Mouse (Mus musculus) T-helper 17 cell (primary cell): ENCODE data around the gene Uck2.

Experiments
- in situ Hi-C, 2 experiments: fragments of 300-600 bp; cut with MboI, MseI; formaldehyde crosslinking; loops; 1 replicate in 1 of 2; 2 replicates in 1 of 2; pipeline ENCODE4 v1.15.1; 2025; ENCODE audit warnings: high pct_unique_total_duplicates in 2 of 2

Gene Uck2

DNA sequence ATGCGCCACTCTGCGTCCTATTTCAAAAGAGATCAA lies at the start of gene Uck2:
Uck2 (minus strand) TSS at position 1 of the 36 bp plus-strand sequence.
- in situ Hi-C loops = no loop called here

- in situ Hi-C loops = loop anchor here (5.0 to 25.0 kb wide), 3 partner anchors 109 to 1319 kb away; partner anchors contain the start of genes Pou2f1 (in 1 of the 2) and Tada1 (in 1 of the 2)
Measured at GRCm38 (mm10) chr1:167331106-167331505, 46.0 kb upstream of the Uck2 start.

GRCm38 (mm10) chr1:167328776-167329175 lies 43.7 kb upstream of the Uck2 start:
- in situ Hi-C loops = loop anchor here in 1 of 2 experiments (25.0 kb wide), 2 partner anchors 941 to 1316 kb away; partner anchors contain the start of genes Pou2f1 and Tada1

GRCm38 (mm10) chr1:167321691-167322090 lies 36.6 kb upstream of the Uck2 start:
- in situ Hi-C loops = no loop called here

- in situ Hi-C loops = no loop called here
Measured at GRCm38 (mm10) chr1:167313220-167313619, 28.1 kb upstream of the Uck2 start.

DNA sequence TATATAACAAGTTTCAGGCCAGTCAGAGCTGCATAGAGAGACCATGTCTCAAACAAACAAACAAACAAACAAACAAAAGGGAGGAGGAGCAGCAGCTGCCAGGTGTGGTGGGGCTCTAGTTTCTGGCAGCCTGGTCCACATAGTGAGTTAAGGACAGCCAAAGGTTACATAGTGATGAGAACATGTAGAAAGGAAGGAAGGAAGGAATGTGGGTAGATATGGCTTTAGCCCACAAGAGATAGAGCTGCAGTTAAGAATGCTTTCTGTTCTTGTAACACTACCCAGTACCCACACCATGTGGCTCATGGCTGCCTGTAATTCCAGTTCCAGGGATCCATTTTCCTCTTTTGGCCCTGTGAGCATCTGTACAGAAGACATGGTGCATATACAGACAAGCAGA lies 27.2 kb upstream of the Uck2 start:
- in situ Hi-C loops = no loop called here

GRCm38 (mm10) chr1:167308261-167309054 lies 23.3 kb upstream of the Uck2 start, which contains the start of gene Tmco1:
Gene Tmco1 (plus strand): TSS chr1:167308378.
- in situ Hi-C loops = no loop called here

DNA sequence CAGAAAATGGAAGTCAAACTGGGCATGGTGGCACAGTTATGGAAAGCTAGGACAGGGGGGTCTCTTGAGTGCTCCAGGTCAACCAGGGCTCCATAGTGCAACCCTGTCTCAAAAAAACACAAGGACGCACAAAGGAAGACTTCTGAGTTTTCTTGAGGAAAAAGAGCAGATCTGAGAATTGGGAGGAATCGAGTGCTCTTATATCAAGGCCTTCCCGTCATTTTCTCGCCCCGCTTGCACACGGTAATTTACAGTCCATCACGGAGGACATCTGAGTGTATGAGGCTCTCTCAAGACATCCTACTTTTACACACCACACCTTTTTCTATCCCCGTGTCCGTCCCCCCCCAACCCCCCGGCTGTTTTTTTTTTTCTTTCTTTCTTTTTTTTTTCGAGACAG lies 22.6 kb upstream of the Uck2 start:
- in situ Hi-C loops = no loop called here

DNA sequence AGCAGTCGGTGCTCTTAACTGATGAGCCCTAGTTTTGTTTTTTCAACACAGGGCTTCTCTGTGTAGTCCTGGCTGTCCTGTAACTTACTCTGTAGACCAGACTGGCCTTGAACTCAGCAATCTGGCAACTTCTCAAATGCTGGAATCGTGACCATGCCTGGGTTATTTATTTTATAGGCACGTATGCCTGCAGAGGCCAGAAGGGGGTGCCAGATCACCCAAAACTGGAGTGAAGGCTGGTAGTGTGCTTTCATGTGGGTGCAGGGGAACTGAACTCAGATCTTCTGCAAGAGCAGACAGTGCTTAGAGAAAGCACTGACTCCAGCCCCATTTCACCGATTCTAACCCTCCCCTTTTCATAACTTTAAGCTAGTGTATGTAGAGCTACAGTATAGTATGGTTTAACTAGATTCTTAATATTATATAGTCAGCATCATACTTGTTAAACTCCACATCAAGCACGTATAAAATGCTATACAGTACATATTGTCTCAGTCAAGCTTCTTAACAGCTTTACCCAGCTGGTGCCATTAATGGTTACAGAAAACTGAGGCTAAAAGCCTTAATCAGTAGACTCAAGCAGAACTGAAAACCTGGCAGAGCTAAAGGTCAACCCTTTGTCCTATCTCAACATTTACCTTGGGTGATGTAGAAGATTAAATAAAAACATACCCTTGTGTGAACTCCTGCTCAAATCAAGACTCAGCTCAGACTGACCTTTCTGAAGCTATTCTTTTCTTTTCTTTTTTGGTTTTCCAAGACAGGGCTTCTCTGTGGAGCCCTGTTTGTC lies 21.5 kb upstream of the Uck2 start:
- in situ Hi-C loops = no loop called here

DNA sequence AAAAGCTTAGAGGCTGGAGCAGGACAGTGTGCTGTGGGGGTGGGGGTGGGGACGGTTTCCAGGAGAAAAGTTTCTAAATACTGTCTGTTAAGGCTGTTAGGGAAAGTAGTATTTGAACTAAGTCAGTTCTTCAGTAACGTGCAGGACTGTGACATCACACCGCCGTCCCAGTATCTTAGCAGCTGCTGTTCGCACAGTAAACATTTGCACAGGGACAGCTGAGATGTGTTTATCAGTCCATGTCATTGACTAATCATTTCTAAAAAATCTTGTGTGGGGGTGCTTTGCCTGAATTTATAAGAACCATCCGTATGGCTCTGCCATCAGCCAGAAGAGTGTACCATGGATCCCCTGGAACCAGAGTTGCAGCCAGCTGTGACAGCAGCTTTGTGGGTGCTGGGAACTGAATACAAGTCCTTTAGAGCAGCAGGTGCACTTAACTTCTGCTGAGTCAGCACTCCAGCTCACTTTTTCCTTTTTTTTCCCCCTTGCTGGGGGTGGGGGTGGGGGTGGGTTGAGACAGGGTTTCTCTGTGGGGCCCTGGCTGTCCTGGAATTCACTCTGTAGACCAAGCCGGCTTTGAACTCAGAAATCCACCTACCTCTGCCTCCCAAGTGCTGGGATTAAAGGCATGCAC lies 20.5 kb upstream of the Uck2 start:
- in situ Hi-C loops = no loop called here

DNA sequence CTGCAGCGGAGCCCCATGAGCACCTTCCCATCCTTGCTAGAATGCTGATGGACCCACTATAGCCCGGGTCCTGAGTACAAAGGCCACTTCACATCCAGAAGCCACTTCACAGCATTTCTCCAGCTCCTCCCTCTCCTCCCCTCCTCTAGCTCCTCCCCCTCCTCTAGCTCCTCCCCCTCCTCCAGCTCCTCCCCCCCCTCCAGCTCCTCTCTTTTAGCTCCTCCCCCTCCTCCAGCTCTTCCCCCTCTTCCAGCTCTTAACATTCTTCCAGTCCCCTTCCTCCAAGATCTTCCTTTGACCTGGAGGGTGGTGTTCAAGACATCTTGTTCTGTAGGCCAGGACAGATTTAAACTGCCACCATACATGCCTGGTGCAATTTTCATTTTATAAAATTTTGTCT lies 15.0 kb upstream of the Uck2 start:
- in situ Hi-C loops = no loop called here

GRCm38 (mm10) chr1:167295679-167296402 lies 10.7 kb upstream of the Uck2 start:
- in situ Hi-C loops = loop anchor here in 1 of 2 experiments (5.0 kb wide), 1 partner anchor 74 kb away; no protein-coding TSS in a partner anchor

DNA sequence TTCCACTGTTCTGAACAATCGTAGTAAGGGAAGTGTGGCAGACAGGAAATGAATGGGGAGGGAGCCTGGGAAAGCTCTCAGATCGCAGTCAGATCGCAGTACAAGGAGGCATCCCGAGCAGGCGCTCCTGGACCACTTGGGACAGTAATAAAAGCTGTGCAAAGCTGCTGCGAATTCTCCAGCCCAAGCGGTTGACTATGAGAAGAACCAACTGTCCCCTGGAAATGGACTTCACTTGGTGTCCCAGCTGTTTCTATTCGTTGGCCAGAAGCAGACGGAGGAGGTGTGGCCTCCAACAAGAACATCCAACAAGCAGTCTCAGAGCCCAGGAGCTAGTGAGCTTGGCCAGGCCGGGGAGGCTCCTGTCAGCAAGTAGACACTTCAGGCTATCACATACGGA lies 7.3 kb upstream of the Uck2 start:
- in situ Hi-C loops = no loop called here

- in situ Hi-C loops = no loop called here
Measured at GRCm38 (mm10) chr1:167291610-167292009, 6.5 kb upstream of the Uck2 start.

- in situ Hi-C loops = no loop called here
Measured at GRCm38 (mm10) chr1:167290263-167290592, 5.1 kb upstream of the Uck2 start.

GRCm38 (mm10) chr1:167289567-167290262 lies 4.6 kb upstream of the Uck2 start:
- in situ Hi-C loops = no loop called here

DNA sequence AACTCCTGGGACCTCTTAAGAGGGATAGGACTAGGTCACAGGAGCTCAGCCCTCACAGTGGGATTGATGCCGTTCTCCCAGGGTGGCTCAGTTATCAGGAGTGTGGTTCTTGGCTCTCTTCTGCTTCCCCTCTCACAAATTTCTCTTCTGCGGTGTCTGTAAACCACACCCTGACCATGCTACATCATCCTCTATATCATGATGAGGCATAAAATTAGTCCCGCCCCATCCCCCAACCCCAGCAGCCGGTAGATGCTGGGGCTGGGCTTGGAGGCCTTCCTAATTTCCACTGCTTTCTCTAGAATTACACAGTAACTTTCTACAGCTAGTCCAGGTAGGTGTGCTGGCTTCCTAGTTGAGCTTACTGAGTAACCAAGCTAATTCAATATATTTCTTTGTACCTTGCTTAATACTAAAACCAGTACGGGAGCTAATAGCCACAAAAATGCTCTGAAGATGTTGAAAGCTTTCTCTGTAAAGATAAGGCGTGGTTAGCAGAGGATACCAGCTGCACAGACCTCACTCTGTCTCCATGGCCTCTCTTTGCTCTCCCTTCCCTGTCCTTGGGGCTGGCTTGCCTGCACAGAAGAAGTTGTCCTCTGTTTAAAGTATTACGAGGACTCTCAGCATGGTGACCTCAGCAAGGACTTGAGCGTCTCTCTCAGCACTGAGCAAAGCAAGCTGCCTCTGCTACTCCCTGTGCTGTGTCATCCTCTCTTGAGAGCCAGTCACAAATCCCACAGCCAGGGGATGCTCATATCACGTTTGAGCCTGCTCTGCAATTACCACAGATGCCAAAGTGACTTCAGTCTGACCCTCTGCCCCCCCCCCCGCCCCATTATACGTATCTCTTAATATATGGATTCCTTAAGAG lies 3.8 kb upstream of the Uck2 start:
- in situ Hi-C loops = no loop called here

- in situ Hi-C loops = no loop called here
Measured at GRCm38 (mm10) chr1:167287156-167287555, 2.0 kb upstream of the Uck2 start.

- in situ Hi-C loops = no loop called here
Measured at GRCm38 (mm10) chr1:167285356-167285755, 236 bp upstream of the Uck2 start.

DNA sequence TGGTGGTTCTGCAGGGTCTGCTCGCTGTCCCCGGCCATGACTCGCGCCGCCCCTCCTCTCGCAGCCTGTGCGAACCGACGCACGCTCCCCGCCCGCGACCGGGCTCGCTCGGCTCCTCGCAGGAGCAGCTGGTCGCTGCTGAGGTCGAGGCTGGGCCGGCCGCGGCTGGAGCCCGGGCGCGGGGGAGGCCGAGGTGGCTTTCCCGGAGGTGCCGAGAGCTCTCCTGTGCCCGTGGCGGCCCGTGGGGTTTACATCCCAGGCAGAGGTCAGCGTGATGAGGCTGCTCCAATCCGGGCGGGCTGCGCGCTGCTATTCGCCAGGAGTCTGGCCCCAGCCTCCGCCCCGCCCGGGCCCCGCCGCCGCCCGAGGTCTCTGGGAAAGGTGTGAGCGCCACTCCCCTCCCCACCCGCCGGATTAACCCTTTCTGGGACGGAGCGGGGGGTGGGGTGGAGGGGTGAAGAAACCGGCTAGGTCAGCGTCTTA lies 242 bp downstream of the Uck2 start:
- in situ Hi-C loops = no loop called here
